Mouse (Mus musculus): ENCODE measurements around the gene Nptn.

- no peak for TF ChIP-seq CTCF (IDR thresholded peaks at IDR 0.05; ENCODE audit: low read depth, low read length)
- no peak for TF ChIP-seq GATA1 (IDR thresholded peaks at IDR 0.05; ENCODE audit: borderline replicate concordance, low read length)
- TF ChIP-seq POLR2AphosphoS5 (IDR thresholded peaks at IDR 0.05; ENCODE audit: insufficient replicate concordance, low read depth, low read length) = no peak
- no peak for TF ChIP-seq TAL1 (conservative IDR thresholded peaks at IDR 0.05; ENCODE audit: low read depth, low read length)
Observed at GRCm38 (mm10) chr9:58550928-58551327, 31.1 kb upstream of the Nptn start.
